Mouse (Mus musculus) CH12.LX (cell line): Measurements from ENCODE around the gene Ank.

Source experiments
- CHD2 ChIP-seq: IDR thresholded peaks from 2 replicates; pipeline ENCODE4 v1.6.1; 2011; ENCODE audit warnings: low read length, improper control_type of control experiment
- CTCF ChIP-seq, 2 experiments: IDR thresholded peaks in 1 of 2; conservative IDR thresholded peaks in 1 of 2; 2 replicates each; pipeline ENCODE4 v1.5.1; 2011 to 2012; ENCODE audit warnings: low read depth in 2 of 2, low read length in 2 of 2, improper control_type of control experiment in 1 of 2, inconsistent platforms in 1 of 2, mild to moderate bottlenecking in 1 of 2, moderate library complexity in 1 of 2
- E2F4 ChIP-seq: IDR thresholded peaks from 2 replicates; pipeline ENCODE4 v1.6.1; 2011; ENCODE audit warnings: low read depth, low read length, improper control_type of control experiment; ENCODE audit not compliant: insufficient replicate concordance
- GABPA ChIP-seq: IDR thresholded peaks from 2 replicates; pipeline ENCODE4 v1.6.1; 2012; ENCODE audit warnings: low read depth, low read length, improper control_type of control experiment, inconsistent platforms; ENCODE audit not compliant: insufficient replicate concordance
- KAT2A ChIP-seq: IDR thresholded peaks from 2 replicates; pipeline ENCODE4 v1.6.1; 2012; ENCODE audit warnings: low read length, improper control_type of control experiment, inconsistent platforms; ENCODE audit not compliant: insufficient replicate concordance
- MAFK ChIP-seq: IDR thresholded peaks from 2 replicates; pipeline ENCODE4 v1.6.1; 2011; ENCODE audit warnings: low read length, improper control_type of control experiment; ENCODE audit not compliant: insufficient replicate concordance
- MAZ ChIP-seq: IDR thresholded peaks from 2 replicates; pipeline ENCODE4 v1.6.1; 2012; ENCODE audit warnings: low read depth, mild to moderate bottlenecking, inconsistent platforms, low read length, improper control_type of control experiment, moderate library complexity
- POLR2A ChIP-seq: IDR thresholded peaks from 2 replicates; pipeline ENCODE4 v1.6.1; 2011; ENCODE audit warnings: low read depth, mild to moderate bottlenecking, improper control_type of control experiment, low read length
- RAD21 ChIP-seq: IDR thresholded peaks from 2 replicates; pipeline ENCODE4 v1.6.1; 2011; ENCODE audit warnings: low read depth, mild to moderate bottlenecking, low read length, improper control_type of control experiment, moderate library complexity
- UBTF ChIP-seq: IDR thresholded peaks from 2 replicates; pipeline ENCODE4 v1.6.1; 2012; ENCODE audit warnings: low read depth, mild to moderate bottlenecking, inconsistent platforms, low read length, improper control_type of control experiment, moderate library complexity
- ZMIZ1 ChIP-seq: IDR thresholded peaks from 2 replicates; pipeline ENCODE4 v1.6.1; 2012; ENCODE audit warnings: low read depth, mild to moderate bottlenecking, inconsistent platforms, low read length, improper control_type of control experiment

GRCm38 (mm10) chr15:27491425-27492070 lies 25.1 kb downstream of the Ank start:
- no peak for TF ChIP-seq CTCF (conservative IDR thresholded peaks at IDR 0.05 in 1 of 2, IDR thresholded peaks at IDR 0.05 in 1 of 2; ENCODE audit: low read depth in 2 of 2, low read length in 2 of 2)
- TF ChIP-seq POLR2A: no peak
- no peak for TF ChIP-seq UBTF
- no peak for TF ChIP-seq CHD2
- TF ChIP-seq RAD21: no peak
- TF ChIP-seq MAFK: no peak
- no peak for TF ChIP-seq GABPA
- TF ChIP-seq MAZ: no peak
- no peak for TF ChIP-seq E2F4
- no peak for TF ChIP-seq ZMIZ1
- no peak for TF ChIP-seq KAT2A
